Mouse (Mus musculus) T-helper 1 cell (primary cell): ENCODE measurements at regions not wholly inside any gene's neighbourhood (a gene's known extent, or its start where the extent isn't known, plus 50 kb on each side); places are given as distances from the start of the nearest gene placed in this dataset.
"Not testable (repeated sequence)": the region's sequence is repeated elsewhere in the genome, so short reads cannot be mapped to it uniquely, and the experiment has no call there.

Experiments used
- in situ Hi-C: fragments of 300-600 bp; cut with MboI, MseI; formaldehyde crosslinking; loops from one replicate; pipeline ENCODE4 v1.15.1; 2025; ENCODE audit warnings: high pct_unique_total_duplicates

DNA sequence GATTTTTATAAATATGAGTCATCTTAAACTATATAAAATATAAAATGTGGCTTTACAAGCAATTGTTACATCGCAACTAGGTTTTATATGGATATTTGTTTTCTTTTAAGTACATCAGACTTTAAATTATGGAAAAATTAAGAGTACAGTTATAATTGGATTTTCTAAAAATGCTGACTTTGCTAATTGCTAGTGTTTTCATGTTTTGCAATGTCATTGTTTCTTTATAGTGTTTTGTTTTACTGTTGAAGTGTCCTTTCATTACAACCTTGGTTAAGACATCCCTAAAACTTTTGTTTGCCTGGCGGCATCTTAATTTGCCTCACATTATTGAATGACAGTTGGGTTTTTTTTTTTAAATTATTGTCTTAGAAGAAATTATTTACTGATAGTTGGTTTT lies 1634.0 kb downstream of the Diaph2 start:
- in situ Hi-C loops = no loop called here

DNA sequence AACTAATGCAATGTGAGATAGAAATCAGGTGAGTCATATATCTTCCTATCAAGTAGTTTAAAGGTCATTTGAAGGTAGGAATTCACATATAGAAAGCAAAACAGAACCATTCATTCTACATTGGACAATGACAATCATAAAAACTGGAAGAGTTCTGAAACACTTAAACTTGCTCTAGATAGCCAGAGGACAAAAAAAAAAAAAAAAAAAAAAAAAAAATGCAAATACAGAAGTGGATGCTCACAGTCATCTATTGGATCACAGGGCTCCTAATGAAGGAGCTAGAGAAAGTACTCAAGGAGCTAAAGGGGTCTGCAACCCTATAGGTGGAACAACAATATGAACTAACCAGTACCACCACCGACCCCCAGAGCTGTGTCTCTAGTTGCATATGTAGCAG lies 1652.6 kb downstream of the Diaph2 start:
- in situ Hi-C loops = no loop called here

DNA sequence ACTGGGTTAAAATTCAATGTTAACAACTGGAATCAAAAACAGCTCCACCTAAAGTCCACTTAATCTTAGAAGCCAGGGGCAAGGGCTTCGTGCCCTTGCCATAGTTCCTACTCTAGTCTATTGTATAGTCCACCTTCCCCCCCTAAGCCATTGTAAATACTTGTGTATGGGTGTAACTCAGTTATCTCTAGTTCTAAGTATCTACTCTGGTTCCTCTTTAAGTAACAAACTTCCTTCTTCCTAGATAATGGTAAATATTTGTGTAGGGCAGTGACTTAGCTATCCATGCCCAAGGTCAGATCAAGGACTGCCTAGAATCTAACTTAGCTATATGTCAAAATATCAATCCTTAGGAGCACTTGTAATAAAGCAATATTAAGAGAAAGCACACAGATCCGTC lies 1653.3 kb downstream of the Diaph2 start:
- in situ Hi-C loops = not testable (repeated sequence)

GRCm38 (mm10) chrX:131406685-131407084 lies 1657.1 kb downstream of the Diaph2 start:
- in situ Hi-C loops = no loop called here

DNA sequence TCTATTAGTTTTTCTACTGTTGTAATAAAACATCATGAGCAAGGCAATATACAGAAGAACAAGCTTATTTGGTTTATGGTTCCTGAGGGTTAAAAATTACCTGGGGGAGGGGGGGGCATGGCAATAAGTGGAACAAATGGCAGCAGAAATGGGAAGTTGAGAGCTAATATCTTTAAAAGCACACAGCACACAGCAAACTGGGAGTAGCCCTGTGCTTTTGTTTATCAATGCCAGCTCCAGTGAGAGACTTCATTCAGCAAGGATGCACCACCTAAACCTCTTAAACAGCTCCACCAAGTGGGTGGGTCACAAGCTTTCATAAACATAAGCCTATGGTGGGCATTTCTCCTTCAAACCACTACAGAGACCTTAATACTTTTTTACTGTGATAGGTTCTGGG lies 1661.0 kb downstream of the Diaph2 start:
- in situ Hi-C loops = no loop called here

DNA sequence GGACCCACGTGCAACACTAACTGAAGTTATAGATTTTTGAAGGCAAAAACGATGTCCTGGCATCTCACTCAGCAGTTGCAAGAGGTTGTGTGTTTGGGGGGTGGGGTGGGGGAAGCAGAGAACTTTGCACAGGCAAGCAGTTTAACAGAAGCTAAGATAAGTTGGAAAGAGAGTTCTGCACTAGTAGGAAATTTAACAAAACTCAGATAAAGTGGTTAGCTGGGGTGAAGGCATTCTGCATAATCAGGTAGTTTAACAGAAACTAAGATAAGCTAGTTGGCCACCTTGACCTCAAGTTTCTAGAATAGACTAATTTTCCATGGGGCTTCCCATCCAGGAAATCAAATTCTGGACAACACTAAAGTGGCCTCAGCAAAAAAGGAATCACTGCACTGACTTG lies 1672.6 kb downstream of the Diaph2 start:
- in situ Hi-C loops = no loop called here

DNA sequence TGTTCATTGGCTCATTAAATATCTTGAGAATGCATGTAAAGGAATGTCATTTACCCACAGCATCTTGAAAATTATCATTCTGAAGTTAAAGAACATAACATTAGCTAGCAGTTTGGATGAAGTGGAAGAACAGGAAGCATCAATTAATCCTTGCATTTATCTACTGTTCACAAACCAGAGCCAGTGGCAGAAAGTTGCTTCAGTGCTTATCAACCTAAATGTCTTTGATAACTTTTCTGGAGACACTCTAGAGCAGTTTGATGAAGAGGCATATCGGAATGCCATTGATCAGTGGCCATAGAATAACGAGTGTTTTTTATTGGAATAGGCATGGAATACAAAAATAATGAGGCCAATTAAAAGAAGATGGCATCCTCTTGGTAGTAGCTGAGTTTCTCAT lies 1673.3 kb downstream of the Diaph2 start:
- in situ Hi-C loops = no loop called here

DNA sequence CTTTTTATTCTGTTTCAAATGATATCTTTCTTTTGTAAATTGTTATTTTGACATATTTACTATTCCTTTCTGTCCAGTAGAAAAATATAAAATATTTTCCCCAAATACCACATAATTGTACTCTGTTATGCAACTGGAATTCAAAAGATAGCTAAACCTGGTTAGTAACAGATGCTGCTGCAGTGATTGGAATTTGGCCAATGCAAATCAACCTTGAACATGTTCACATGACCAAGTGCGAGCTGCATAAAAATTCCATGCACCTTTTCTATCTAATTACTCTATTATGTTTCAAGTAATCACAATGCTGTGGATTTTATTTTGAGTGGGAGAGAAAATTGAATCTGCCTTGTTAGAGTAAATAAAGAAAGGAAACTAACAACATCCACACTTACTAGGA lies 1684.6 kb downstream of the Diaph2 start:
- in situ Hi-C loops = no loop called here

DNA sequence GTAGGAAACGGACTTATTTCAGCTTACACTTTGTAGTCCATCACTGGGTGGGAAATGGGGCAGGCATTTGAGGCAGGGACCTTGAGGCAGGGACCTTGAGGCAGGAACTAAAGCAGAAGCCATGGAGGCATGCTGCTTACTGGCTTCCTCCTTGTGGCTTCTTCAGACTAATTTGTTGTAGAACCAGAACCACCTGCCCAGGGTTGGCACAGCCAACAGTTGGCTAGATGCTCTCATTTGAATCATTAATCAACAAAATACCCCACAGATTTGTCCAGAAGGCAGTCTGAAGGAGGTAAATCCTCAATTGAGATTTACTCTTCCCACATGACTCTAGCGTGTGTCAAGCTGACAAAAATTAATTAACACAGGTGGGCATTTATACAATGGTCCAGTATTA lies 1703.3 kb downstream of the Diaph2 start:
- in situ Hi-C loops = no loop called here

- in situ Hi-C loops = no loop called here
These were observed 1711.1 kb downstream of the Diaph2 start for GRCm38 (mm10) chrX:131460631-131461030.

DNA sequence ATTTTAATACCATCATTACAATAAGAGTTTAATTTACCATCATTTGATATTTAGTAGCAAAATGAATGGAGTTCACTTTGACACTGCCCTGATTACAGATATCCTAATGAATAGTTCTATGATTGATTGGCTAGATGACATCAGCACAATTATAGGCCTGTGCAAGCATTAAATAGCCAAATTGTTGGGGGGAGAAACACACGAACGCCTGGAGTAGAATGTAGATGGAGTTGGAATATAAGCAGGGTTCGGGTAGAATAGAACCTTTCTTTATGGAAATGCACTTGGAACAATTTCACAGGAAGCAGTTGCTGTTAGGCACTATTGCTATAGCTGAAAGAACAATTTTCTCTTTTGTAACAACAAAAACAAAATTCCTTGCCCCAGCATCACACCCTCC lies 1739.8 kb downstream of the Diaph2 start:
- in situ Hi-C loops = no loop called here

GRCm38 (mm10) chrX:131501409-131501808 lies 1751.9 kb downstream of the Diaph2 start:
- in situ Hi-C loops = loop anchor here (10.0 kb wide), 1 partner anchor 1753 kb away; no protein-coding TSS in a partner anchor

GRCm38 (mm10) chrX:131506837-131507236 lies 1757.3 kb downstream of the Diaph2 start:
- in situ Hi-C loops = loop anchor here (10.0 kb wide), 1 partner anchor 1748 kb away; no protein-coding TSS in a partner anchor
